Mouse (Mus musculus): Measurements from ENCODE around the gene C1ra. TPM values are rescaled to one million over a fixed set of nuclear protein-coding genes. Genes with fewer than 3 reads are reported as not detected.
"Not testable (repeated sequence)": the region's sequence is repeated elsewhere in the genome, so short reads cannot be mapped to it uniquely, and the experiment has no call there.

The C1ra gene
- polyA plus RNA-seq, 1 experiment from 2014 or later: 0.31 TPM

DNA sequence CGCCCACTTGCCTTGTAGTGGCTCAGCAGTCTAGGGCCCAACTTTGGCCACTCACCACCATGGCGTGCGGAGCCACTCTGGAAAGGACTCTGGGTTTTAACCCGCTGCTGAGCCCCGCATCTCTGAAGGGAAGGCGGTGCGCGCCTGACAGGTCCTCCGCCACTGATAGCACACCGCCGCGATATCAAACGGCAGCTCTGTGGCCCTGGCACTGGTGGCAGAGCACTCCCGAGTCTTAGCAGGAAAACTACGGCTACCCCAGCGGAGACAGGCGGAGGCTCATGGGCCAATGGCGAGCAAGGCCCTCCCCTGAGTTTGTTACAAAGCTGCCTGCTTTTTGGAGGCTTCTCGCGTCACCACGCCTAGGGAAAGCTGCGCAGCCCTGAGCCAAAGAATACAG lies 40.6 kb downstream of the C1ra start:
- H3K36me3 ChIP-seq: no peaks in the 10 kb centered on the region
- H3K4me1 ChIP-seq: no peaks in the 10 kb centered on the region
- H3K4me3 ChIP-seq (replicated peaks): no peak overlapping the region
- H3K27ac ChIP-seq (replicated peaks): no peak overlapping the region
- 72% methylated on average over 22 of the region's 22 CpGs for WGBS
- H3K9me3 ChIP-seq (replicated peaks): peaks cover 8% of the 10 kb centered on the region; the same call in 1 of the 2 replicates
- no peak for ATAC-seq (ENCODE audit: low FRiP score)
- H3K9ac ChIP-seq (replicated peaks): no peak overlapping the region
- no peaks in the 10 kb centered on the region for H3K27me3 ChIP-seq (replicated peaks)
- no peak overlapping the region for H3K4me2 ChIP-seq

DNA sequence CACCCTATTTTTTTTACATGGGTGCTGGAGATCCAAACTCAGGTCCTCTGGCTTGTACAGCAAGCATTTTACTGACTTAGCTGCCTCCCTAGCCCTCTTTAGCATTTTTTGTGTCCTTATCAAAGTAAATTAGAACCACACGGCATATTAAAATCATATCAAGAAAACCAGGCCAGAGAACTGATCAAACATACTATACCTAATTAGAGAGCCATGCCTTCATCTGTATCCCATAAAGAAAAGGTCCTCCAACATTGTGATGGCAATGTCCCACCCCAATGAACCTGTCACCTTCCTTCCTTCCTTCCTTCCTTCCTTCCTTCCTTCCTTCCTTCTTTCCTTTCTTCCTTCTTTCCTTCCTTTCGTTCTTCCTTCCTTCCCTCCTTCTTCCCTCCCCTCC lies 43.8 kb downstream of the C1ra start:
- not testable (repeated sequence) for H3K4me3 ChIP-seq (replicated peaks); ATAC-seq (ENCODE audit: low FRiP score)
- 78% methylated on average over 2 of the region's 2 CpGs for WGBS

DNA sequence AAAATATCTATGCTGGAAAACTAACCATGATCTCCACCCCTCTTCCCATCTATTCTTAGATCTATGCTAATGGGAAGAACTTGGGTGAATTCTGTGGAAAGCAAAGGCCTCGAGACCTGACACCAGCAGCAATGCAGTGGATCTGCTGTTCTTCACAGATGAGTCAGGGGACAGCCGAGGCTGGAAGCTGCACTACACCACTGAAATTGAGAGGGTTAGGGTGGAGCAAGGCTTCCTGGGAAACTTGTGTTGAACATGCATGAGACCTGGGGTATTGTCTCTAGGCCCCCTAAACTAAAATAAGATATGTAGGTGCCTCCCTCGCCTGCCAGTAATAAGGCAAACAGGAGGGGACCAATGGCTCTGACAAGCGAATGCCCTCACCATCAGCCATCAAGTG lies 49.0 kb downstream of the C1ra start:
- not testable (repeated sequence) for H3K4me1 ChIP-seq; H3K36me3 ChIP-seq; H3K27me3 ChIP-seq (replicated peaks); H3K4me3 ChIP-seq (replicated peaks); ATAC-seq (ENCODE audit: low FRiP score); H3K4me2 ChIP-seq; H3K27ac ChIP-seq (replicated peaks); H3K9me3 ChIP-seq (replicated peaks); H3K9ac ChIP-seq (replicated peaks)
- WGBS: 91% methylated on average over 4 of the region's 4 CpGs

More for the DNA sequence above, 43.8 kb downstream of the C1ra start:
- H3K9ac ChIP-seq (replicated peaks); H3K9me3 ChIP-seq (replicated peaks); H3K36me3 ChIP-seq; H3K4me1 ChIP-seq; H3K27me3 ChIP-seq (replicated peaks); H3K4me2 ChIP-seq; H3K27ac ChIP-seq (replicated peaks): not testable (repeated sequence)

DNA sequence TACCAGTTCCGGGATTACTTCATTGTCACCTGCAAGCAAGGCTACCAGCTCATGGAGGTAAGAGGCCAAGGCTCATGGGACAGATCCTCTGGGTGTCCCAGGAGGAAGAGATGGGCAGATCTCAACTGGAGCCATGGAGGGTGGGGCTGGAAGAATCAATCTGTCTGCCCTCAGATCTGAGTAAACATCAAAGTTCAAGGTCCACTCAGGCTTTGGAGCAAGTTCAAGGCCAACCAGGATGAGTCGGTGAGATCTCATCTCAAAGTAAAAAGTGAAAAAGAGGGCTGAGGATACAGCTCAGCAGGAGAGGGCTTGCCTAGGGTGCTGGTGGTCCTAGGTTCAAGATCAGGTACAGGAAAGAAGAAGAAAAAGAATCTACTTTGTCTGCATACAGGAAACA lies 49.4 kb downstream of the C1ra start:
- WGBS: 93% methylated on average over 2 of the region's 2 CpGs
- not testable (repeated sequence) for H3K27me3 ChIP-seq (replicated peaks); H3K9ac ChIP-seq (replicated peaks); H3K36me3 ChIP-seq; H3K4me3 ChIP-seq (replicated peaks); H3K9me3 ChIP-seq (replicated peaks); ATAC-seq (ENCODE audit: low FRiP score); H3K27ac ChIP-seq (replicated peaks); H3K4me2 ChIP-seq; H3K4me1 ChIP-seq

DNA sequence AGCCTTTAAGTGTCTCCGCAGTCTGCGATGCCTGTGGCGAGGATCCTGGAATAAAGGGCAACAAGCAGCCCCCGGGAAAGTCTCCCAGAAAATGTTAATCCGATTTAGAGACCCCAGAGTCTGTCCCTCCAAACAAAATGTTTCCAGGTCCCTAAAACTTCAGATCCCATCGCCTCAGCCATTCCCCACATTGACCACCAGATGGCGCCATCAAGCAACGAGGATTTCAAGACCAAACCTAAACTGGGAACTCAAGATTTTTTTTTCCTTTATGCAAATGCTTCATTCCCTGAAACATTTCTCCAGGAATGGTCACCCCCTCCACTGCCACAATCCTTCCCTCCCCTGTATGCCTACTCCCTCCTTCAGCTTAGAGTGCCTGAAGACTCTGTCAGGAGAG lies 57.8 kb downstream of the C1ra start, which contains the start of gene C1rb:
TSS of gene C1rb (plus strand) at position 269 of the 400 bp plus-strand sequence.
- no peaks in the 10 kb centered on the region for H3K9me3 ChIP-seq (replicated peaks)
- no peak within 1 kb of the TSS for H3K9ac ChIP-seq (replicated peaks)
- 3% methylated on average over 8 of the region's 8 CpGs for WGBS
- H3K4me1 ChIP-seq: 0 out of 2 replicates have a peak, but pooled peaks cover 5% of the 10 kb centered on the region
- ATAC-seq (ENCODE audit: low FRiP score): no peak
- H3K4me3 ChIP-seq (replicated peaks): no peak within 1 kb of the TSS
- 0 out of 2 replicates have a peak within 1 kb of the TSS, but pooled peaks have one; percentile 21 for H3K4me2 ChIP-seq
- no peaks in the 10 kb centered on the region for H3K36me3 ChIP-seq
- H3K27me3 ChIP-seq (replicated peaks): no peaks in the 10 kb centered on the region
- no peak within 1 kb of the TSS for H3K27ac ChIP-seq (replicated peaks)

Other genes starting within 250 kb of the C1ra start
- gene Cd163, start 207.7 kb upstream of the C1ra start, polyA plus RNA-seq (2015; fragmentation: Nextera tagmentation; extraction: Ambion mirVana): 0.47 and 0.49 TPM in 2 replicates
- gene Pex5, start 97.3 kb upstream of the C1ra start, polyA plus RNA-seq (2015; fragmentation: Nextera tagmentation; extraction: Ambion mirVana): 58.0 and 62.4 TPM in 2 replicates
- gene Clstn3, start 47.6 kb upstream of the C1ra start, polyA plus RNA-seq (2015; fragmentation: Nextera tagmentation; extraction: Ambion mirVana): 135 and 160 TPM in 2 replicates
- gene C1rl, start 19.3 kb upstream of the C1ra start, polyA plus RNA-seq (2015; fragmentation: Nextera tagmentation; extraction: Ambion mirVana): 0.40 and 0.69 TPM in 2 replicates
- gene C1s1, start 30.0 kb downstream of the C1ra start, polyA plus RNA-seq (2015; fragmentation: Nextera tagmentation; extraction: Ambion mirVana): 1.1 and 2.8 TPM in 2 replicates
- not detected in 2 replicates for gene C1rb, start 57.9 kb downstream of the C1ra start, polyA plus RNA-seq (2015; fragmentation: Nextera tagmentation; extraction: Ambion mirVana)
- gene C1s2, start 123.7 kb downstream of the C1ra start, polyA plus RNA-seq (2015; fragmentation: Nextera tagmentation; extraction: Ambion mirVana): 0.20 TPM in 1 of 2 replicates, not detected in the other
- 47.2 and 56.6 TPM in 2 replicates for gene Lpcat3, start 150.6 kb downstream of the C1ra start, polyA plus RNA-seq (2015; fragmentation: Nextera tagmentation; extraction: Ambion mirVana)
- gene Emg1, start 199.8 kb downstream of the C1ra start, polyA plus RNA-seq (2015; fragmentation: Nextera tagmentation; extraction: Ambion mirVana): 99.9 and 132 TPM in 2 replicates
- gene Phb2, start 199.9 kb downstream of the C1ra start, polyA plus RNA-seq (2015; fragmentation: Nextera tagmentation; extraction: Ambion mirVana): 267 and 291 TPM in 2 replicates
- 4.8 and 24.7 TPM in 2 replicates for gene Ptpn6, start 226.3 kb downstream of the C1ra start, polyA plus RNA-seq (2015; fragmentation: Nextera tagmentation; extraction: Ambion mirVana)
- gene Grcc10, start 229.0 kb downstream of the C1ra start, polyA plus RNA-seq (2015; fragmentation: Nextera tagmentation; extraction: Ambion mirVana): 572 and 623 TPM in 2 replicates
- 0.17 TPM in 1 of 2 replicates, not detected in the other for gene Gm45234, start 243.6 kb downstream of the C1ra start, polyA plus RNA-seq (2015; fragmentation: Nextera tagmentation; extraction: Ambion mirVana)
- gene Atn1, start 244.1 kb downstream of the C1ra start, polyA plus RNA-seq (2015; fragmentation: Nextera tagmentation; extraction: Ambion mirVana): 23.1 and 24.0 TPM in 2 replicates